Mouse (Mus musculus) thymus, postnatal 36 days (tissue): ENCODE measurements at regions not wholly inside any gene's neighbourhood (a gene's known extent, or its start where the extent isn't known, plus 50 kb on each side); places are given as distances from the start of the nearest gene placed in this dataset.
"Not testable (repeated sequence)": the region's sequence is repeated elsewhere in the genome, so short reads cannot be mapped to it uniquely, and the experiment has no call there.

ENCODE experiments used
- DNase-seq, 2 experiments: peaks; one replicate each; pipeline ENCODE4 v3.0.0; 2022; ENCODE audit warnings: mixed read lengths in 2 of 2

DNA sequence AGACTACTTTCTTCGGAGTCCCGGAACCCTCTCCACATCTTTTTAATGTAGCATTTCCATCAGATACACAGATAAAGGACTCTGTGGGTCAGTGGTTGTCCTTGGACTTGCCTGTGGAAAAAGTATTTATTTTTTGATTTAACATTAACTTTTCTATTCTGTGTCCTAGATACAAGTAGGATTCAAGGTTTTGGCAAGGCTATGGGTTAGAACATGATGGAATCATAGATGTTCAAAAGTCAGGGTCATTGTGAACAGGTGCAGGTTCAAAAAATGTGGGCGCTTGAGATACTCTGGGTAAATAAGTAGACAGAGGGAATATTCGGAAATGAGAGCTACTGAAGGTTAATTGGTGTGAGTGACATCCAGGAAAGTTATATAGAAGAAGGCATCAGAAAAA is 347.7 kb downstream of the Cypt12 start:
- DNase-seq, result no peak

DNA sequence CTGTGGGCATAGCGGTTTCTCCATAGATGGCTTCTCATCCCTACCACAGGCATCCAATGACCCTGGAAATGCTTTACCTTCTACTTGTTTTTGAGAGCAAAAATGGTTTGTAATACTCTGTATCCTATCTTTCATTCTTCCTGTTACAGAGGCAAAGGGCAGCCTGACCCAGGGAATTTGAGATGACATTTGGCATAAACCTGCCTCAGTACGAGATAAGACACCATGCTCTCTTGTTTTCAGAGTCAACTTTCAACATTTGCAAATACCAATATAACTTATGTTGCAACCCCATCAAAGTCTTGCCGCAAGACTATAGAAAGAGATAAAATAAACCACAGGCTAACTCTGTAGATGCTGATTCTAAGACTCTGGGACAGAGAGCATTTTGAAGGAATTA is 350.5 kb downstream of the Cypt12 start:
- no peak for DNase-seq

DNA sequence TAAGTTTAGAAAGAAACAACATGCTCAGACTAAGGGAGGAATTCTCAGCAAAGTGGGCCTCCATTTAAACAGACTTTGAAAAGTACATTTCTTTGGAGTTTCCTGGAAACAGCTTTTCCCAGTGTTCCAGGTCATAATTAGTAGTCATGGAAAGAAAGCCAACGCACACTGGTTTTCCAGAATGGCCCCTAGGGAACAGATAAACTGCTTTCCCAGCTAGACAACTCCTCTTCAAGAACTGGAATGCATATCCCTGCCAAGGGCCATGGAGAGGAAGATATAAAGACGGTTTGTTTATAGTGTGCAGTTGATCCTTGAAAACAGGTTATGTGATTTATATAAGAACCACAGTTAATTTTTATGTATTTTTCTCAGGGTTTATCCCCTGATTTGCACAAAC is 351.3 kb downstream of the Cypt12 start:
- no peak for DNase-seq

DNA sequence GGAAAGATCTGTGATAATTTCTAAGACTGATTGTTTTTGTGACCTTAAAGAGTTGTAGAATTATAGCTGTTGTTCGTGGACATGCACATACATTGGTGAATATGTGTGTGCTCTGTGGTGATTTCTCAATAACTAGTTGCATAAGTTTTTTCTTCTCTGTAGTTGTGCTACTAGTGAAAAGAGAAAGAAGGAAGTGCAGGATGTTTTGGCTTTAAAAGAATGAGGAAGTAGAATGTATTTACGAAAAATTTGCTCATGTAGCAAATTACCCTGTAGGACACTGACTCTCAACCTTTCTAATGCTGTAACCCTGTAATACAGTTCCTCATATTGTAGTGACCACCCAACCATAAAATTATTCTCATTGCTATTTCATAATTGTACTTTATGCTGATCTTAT is 371.2 kb downstream of the Cypt12 start:
- no peak for DNase-seq

DNA sequence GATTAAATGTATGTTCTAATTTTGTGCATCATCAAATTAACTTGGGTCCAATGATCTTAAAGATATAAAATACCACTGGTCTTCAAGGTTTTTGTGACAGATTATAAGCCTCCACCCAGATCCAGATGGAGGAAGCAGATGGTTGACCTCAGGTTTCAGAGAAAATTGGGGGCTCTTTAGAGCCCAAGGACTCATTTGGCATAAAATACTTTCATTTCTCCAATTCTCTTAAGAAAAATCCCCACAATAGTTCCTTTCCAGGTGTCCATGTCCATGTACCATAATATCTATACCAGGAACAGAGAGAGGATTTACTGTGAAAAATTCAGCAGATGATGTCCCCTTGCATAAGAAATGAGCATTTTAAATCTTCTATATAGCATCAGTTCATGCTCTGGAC is 385.0 kb downstream of the Cypt12 start:
- no peak for DNase-seq

DNA sequence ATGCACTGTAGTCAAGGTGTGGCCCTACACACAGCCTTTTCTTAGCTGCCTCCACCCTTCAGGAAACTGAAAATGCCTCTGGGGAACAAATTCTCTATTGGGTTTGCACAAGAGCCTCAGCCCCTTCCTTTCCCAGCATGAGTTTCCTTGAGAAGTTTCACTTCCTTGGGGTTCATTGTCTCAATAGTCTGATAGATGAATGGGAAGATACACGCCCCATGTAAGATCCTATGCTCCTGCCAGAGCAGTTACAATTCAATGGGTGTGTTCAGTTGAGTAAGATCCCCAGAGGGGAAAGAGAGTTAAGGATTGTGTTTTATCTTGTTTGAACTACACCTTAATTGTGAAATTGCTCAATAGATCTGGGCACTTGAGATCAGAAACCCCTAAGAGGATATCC is 391.0 kb downstream of the Cypt12 start:
- DNase-seq, result no peak

DNA sequence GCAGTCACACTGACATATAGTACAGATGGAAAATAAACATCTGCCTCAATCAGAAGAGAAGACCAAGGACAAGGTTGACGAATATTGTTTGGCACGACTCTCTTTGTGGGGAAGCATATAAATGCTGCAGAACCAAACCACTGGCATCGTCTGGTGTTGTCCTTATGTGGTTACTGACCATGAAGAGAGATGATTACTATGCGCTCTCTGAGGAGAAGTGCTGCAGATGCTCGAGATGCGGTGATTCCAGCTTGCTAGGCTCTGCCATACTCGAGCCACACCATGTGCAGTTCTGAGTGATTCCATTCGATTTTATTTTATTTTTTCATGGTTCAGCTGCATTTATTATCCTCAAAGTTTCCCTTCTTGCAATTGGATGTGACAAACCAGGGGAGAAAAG is 393.5 kb downstream of the Cypt12 start:
- no peak for DNase-seq

DNA sequence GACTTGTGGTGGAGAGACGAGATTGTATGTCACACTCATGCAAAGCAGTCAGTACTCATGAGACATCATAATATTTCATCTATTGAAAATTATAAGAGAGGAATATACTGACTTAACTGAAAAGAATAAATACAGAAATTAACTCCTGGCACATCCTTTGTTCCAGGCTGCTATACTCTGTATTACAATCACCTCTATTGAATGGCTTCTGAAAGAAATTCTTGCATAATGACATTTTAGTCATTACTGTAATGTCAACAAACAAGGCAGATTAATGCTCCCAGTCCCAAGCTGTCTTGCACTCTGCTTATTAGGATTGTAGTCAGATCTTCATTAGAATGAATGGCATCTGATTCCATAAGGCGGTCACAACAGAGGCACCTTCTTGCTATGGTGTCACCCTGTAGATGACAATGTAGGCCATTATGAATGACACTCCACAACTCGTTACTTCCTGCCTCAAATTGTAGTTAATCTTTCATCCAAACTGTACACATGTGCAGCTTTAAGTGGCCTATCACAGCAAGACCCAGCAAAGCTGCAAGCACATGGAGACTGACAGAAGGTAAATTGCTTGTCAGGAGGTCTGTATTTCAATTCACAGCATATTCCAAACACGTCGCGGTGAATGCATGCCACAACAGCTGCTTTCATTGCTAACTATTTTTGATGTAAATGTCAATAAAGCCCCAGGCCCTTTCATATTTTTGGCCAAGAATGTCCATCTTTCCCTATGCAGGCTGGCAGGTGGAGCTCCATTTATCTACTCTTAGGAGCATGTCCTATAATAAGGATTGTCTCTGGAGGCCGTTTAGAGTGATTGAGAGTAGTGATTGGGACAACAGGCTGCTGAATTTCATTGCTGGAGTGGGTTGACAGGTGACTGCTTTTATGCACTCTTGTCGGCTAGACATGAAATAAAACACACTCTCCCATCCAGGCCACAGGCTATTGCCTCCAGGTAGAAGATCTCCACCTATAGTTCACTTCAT is 430.1 kb downstream of the Cypt12 start:
- no peak for DNase-seq

DNA sequence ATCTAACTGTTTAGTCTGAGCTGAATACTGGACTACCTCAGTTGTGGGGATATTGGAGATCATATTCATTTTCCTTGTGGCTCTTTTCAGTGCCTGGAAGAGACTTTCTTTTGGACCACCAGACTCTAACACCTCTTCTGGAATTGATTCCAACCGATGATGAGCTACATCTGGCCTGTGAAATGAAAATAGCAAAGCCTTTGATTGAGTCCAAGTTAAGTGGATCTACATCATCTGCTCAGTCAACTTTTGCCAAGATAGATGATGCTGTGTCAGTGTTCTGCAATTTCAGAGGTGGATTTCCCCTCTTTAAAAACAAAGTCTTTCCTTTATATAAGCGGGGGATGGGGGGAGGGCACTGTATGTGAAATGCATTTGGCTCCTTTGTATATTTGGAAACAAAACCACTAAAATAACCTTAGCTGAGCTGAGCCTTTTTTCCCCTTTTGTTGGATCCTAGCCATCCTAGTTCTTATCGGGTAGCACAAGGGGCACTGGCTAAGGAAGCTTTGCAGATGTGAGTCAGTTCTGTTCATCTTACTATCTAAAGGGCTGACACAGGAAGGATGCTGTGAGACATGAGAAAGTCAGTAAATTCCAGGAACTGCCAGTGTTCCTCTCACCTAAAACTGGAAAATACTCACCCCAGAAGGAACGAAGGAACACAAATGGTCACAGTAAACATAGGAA is 473.8 kb downstream of the Cypt12 start:
- no peak for DNase-seq

DNA sequence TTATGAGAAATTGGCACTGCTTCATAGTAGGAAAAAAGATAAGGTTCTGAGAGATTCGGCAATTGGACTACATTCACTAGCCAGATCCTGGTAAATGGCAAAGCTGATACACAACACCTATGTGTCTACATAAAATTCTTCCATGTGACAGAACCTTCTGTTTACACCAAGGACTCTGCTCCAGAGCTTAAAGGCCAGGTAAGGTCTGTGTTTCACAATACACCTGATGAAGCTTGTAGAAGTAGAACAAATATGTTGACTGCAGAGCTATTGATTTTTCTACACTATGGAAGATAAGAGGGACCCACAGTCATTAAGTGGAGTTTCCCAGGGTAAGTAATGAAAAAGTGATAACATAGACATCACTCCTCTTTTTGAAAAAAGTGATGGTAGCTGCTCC is 480.7 kb downstream of the Cypt12 start:
- no peak for DNase-seq

DNA sequence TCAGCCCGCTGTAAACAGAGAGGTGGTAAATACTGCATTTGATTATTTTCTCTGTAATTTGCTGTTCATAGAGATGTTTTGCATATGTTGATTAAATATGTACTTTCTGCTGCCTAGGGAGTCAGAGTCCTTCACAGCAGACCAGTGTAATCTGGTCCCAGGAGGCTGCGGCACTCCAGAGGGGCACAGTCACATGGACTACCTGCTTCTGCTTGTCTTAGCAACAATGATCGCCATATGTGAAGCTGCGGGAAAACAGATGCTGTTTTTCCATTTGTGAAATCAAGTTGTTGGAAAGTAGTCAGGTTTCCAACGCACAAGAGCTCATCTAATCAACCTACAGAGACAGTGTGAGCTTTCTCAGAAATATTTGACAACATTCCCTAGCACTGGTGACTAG is 490.6 kb downstream of the Cypt12 start:
- DNase-seq, result no peak

DNA sequence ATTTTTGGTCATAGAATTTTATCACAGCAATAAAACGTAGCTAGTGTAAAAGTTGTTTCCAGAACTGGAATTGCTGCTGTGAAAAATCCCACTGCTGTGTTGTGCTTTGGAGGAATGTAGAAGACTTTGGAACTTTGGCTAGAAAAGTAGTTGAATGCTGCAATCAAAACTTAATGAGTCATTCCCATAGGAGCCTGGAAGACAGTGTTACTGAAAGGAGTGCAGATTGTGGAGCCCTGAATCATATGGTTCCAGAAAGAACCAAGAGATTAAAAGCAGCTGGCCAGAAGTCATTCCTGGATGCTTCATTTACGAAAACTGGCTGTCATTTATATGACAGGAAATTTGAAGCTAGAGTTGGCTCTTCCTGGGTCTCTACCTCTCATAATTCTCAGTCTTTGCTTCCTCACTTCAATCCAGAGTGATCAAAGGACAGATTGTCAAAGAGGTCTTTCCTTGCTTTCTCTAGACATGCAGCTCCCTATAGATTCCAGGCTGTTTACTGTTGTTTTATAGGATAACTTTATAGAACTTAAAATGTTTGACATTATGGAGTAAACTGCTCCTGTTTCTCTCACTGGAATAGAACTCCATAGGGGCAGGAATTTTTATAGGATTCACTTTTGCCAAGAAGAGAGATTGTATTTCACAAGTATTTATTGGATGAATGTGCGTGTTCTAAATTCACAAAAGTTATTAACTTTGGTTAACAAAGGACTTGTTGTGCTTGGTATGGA is 504.2 kb downstream of the Cypt12 start:
- no peak for DNase-seq

DNA sequence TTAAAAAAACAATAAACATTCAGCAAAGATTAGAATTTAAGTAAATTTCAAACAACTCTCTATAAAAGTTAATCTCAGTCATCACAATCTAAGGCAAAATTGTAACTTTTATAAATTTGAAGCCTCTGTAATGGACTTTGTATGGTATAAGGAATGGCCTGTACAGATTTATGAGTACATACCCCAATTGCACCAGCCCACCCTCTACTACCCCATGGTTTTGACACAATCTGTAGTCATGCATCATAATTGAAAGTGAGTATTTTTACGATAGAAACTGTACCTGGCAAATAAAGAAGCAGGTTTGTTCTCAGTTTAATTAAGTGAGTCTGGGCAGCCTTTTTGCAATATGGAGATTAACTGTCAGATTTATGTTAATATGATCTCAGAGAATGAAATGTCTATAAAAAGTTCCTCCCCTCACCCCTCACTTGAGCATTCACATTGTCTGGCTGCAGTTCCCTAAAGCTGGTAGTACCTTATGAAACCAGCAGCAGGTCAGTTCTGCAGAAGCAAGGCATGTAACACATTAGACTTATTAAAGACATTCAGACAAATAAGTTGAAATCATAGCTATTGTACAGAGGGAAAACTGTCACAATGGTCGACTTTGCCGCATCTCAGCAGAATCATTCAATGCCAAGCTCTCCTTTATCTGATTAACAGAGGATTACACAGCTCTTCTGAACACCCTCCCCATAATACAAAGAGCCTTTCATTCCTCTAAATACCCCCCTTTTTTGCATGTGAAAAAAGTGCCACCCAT is 505.2 kb downstream of the Cypt12 start:
- DNase-seq, result no peak

DNA sequence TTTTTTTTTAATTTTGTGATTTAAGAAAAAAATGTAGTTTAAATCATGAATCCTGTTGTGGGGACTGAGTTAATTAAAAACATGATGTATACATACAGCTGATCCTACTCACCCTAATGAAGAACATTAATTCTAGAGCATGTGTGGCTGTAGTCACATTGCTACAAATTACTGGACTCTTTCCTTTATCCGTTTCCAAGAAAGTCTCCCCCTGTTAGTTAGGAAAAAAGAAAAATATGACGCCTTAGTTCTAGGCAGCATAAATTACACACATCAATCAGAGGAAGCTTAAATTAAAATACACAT is 505.7 kb downstream of the Cypt12 start:
- DNase-seq, result no peak

DNA sequence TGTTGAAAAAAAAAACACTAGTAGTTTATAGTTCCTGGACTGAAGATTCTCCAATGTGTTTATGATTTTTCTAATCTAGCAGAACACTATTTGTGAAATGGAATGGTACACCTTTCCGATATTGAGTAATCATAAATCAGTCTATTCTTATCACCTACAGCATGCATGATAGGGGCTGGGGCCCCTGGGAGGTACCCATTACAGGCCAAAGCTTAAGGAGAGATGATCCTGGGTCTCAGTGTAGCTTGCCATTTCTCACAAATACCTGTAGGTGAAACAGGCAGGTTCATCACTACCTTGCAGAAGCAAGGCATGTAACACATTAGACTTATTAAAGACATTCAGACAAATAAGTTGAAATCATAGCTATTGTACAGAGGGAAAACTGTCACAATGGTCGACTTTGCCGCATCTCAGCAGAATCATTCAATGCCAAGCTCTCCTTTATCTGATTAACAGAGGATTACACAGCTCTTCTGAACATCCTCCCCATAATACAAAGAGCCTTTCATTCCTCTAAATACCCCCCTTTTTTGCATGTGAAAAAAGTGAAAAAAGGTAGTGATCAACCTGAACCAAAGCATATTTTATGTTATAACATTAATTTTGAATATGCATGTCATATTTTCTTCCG is 506.5 kb downstream of the Cypt12 start:
- DNase-seq, result not testable (repeated sequence)

DNA sequence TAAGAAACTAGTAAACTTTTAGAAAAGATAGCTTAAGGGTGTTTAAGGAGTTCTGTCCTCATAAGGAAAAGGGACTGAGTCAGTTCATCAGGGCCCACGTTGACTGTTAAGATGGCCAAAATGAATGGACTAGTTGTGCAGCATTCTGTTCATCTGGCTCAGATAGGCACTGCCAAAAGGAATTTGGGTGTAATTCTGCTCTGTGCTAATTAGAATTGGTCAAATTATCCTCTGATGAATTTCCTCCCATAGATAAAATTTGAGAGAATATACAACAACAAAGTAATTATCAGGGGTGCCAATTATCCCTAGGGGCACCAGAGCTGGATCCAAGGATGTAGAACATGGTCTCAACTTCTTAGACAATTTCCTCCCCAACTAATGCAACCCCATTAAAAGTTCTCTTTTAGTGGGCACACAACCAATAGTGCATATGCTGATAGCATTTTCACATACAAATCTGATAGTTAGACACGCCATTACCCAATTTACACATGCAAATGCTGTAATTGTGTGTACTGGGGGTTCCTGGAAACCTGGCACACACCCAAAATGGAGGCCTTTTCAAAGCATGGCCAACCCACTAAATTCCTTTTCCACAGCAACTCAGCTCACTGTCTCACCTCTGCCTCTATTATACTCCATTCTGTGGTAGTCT is 508.0 kb downstream of the Cypt12 start:
- no peak for DNase-seq

DNA sequence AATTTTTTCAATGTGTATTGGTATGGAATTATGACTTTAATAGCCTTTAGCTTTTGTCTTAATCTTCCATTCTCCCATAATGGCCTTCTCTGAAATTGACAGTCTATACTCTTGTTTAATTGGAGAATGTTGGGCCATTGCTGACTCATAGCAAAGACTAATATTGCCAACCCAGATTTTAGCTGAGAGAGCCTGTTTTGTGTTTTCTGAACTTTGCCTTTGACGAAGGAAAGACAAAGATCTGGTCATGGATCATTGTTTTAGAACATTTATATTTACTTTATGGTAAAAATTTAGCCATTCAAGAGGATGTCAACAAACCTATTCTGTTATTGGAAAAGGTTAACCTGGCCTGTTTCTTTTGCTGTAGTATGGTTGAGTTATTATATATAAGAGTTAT is 512.1 kb downstream of the Cypt12 start:
- no peak for DNase-seq

DNA sequence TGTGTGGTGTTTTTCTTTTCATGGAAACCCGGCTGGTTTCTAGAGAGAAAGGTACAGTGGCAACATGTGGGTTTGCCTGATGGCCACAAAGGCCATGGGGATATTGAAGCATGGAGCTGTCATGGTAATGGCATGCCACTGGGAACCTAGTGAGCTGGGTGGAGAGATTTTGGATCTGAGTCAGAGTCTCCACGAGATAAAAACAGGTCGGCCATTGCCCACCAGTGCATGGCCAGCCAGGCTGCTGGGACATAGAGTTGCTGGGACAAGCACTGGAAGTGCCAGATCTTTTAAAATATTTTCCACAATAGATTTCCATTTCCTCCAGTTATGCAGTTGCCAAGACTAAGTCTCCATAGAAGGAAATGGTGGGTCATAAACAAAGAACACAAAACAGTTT is 523.6 kb downstream of the Cypt12 start:
- no peak for DNase-seq

DNA sequence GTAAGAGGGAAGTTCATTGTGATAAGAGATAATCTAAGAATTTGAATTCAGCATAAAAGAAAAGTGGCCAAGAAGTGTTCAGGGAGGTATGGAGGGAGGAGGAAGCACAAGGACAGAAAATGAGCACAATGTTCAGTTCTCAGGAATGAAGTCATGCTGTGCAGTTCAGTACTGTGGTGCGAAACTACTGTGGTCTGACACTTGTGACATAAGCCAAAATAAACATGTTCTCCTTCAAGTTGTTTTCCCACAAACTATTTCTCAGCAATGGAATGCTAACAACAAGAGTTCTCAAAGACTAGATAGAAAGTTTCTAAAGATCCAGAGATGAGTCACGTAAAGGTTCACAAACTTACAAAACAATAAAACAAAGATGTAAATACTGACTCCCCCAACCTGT is 531.3 kb downstream of the Cypt12 start:
- DNase-seq, result no peak

DNA sequence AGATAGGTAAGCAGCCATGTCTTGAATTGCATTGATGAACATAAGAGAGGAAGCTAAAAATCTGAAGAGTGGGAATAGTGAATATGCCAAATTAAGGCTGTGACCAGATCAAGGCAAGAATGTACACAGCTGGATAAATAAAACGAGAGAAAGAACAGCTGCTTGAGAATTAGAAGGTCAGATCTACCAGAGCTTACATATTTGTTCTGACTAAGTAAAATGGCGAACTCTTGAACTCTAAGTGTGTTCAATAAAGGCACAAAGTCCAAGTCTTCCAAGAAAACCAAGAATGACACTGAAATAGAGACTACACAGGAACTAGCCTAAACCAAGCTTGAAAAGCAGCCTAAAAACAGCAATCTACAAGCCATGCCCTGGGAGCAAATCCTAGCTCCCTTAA is 533.8 kb downstream of the Cypt12 start:
- no peak for DNase-seq

DNA sequence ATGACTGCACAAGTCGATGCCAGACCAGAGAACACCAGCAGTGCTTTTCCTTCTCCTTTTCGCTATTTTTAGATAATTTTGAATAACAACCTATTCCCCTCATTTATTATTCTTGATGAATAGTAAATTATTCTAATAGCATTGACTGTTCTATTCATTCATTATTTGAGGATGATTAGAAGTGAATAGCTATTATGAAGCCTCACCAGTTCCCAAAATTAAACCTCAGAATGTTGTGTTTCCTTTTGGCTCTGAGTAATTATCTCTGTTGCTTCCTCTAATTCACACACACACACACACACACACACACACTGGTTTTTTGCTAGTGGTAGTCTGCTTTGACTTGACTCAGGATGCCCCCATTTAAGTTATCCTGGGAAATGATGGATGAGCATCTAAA is 540.7 kb downstream of the Cypt12 start:
- no peak for DNase-seq

DNA sequence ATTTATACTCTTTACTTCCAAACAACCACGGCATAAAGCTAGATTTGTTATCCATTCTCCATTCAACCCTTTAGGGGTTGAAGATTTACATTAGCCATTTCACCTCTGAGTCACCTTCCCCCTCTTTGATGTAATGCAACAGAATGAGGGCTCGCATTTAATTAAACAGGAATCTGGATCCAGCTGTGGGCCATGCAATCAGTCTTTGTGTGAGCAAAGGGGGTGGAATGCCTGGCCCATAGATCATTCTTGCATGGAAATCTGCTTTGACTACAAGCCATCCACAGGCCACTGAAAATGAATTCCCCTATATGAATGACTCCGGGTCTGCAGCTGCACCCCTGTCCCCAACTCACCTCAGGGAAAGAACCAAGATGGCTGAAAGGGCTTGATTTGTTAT is 574.4 kb downstream of the Cypt12 start:
- DNase-seq, result no peak
